Mouse (Mus musculus): Measurements from ENCODE around the gene Ntn1.

The Ntn1 gene

GRCm38 (mm10) chr11:68195693-68196176 lies 204.9 kb downstream of the Ntn1 start:
- no peak for DNase-seq (ENCODE audit: low spot score in 2 of 2)

DNA sequence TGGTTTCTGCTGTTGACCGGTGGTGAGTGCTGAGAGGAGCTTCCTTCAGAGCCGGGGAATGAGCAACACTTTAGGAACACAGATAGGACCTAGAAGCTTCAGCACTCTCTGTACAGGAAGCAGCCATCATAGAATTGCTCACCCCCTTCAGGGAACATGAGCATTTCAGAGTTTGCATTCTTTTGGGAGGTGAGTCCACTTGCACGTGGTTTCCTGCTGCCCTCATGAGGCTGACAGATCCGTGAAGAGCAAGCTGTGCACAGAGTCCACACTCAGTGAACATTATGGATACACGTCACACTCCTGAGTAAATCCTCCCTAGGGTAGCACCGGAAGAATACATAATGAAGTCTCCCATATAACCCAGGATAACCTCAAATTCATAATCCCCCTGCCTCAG lies 205.5 kb downstream of the Ntn1 start:
- DNase-seq (ENCODE audit: low spot score in 2 of 2) = no peak

GRCm38 (mm10) chr11:68190849-68191248 lies 209.8 kb downstream of the Ntn1 start:
- DNase-seq (ENCODE audit: low spot score in 2 of 2) = no peak

- no peak for DNase-seq (ENCODE audit: low spot score in 2 of 2)
Measured at GRCm38 (mm10) chr11:68188695-68189201, 211.9 kb downstream of the Ntn1 start.

DNA sequence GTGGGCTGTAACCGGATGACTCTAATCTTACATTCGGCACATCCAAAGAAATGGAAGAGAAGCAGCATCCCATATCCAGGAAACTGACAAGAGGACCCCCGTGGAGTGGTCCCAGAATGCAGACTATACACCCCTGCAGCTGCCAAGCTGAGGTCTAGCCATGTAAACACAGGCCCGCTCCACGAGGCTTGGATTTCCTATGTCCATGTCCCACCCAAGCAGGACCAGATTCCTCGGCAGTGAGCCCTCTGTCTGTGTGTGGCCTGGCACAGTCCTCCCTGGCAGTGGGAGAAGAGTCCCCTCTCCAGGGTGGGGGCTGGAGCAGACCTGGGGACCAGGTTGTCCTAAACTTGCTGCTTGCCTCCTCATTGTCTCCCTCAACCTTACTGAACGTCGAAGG lies 213.4 kb downstream of the Ntn1 start:
- DNase-seq (ENCODE audit: low spot score in 2 of 2) = no peak

GRCm38 (mm10) chr11:68185647-68186046 lies 215.0 kb downstream of the Ntn1 start:
- no peak for DNase-seq (ENCODE audit: low spot score in 2 of 2)

- no peak for DNase-seq (ENCODE audit: low spot score in 2 of 2)
Measured at GRCm38 (mm10) chr11:68177415-68177814, 223.2 kb downstream of the Ntn1 start.

GRCm38 (mm10) chr11:68176550-68176949 lies 224.1 kb downstream of the Ntn1 start:
- DNase-seq (ENCODE audit: low spot score in 2 of 2) = no peak

DNA sequence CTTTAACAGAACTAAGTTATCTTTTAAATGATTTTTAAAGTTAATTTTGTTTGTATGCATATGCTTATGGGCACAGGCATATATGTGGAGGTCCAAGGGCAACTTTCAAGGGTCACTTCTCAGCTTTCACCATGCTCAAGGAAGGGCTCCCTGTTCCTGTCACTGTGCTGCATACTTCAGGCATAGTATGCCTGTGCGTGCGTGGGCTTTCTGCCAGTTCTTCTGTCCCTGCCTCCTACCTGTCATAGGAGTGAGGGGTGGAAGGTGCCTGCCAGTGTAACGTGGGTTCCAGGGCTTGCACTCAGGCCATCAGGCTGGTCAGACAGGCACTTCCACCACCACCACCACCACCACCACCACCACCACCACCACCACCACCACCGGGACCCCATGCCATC lies 228.0 kb downstream of the Ntn1 start:
- no peak for DNase-seq (ENCODE audit: low spot score in 2 of 2)

GRCm38 (mm10) chr11:68171973-68172647 lies 228.5 kb downstream of the Ntn1 start:
- no peak for DNase-seq (ENCODE audit: low spot score in 2 of 2)

DNA sequence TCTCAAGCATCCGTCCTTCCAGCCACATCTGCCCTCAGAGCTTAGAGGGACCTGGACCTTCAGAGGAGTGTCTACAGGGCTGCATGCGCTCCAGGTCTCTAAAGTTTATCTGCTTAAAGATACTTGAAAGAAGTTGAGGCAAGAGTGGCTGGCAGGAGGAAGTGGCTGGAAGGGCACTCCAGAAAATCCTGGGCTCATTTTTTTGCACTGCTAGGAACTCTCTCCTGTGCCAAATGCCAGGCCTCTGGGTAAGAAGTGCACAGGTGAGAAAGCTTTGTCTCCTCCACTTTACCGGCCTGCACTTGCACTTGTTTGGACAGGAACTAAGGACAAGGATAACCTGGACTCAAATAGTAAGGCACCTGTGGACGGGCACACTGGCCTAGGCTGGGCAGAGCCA lies 232.2 kb downstream of the Ntn1 start:
- DNase-seq (ENCODE audit: low spot score in 2 of 2) = no peak

DNA sequence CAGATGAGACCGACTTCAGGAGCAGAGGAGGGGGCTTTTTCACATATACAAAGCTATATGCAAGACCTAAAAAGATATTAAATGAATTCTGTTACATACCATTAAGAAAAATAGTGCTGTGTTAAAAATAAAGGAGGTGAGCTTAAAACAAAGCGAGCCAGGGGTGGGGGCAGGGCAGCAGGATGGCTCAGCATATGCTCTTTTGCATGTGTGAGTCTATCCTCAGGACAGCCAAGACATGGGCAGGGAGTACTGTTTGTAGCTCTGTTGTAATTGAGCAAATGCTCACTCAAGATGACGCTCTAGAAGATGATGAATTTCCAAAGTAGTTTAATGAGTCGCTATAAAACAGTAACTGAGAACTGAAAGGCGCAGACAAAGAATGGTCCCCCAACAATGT lies 236.2 kb downstream of the Ntn1 start:
- DNase-seq (ENCODE audit: low spot score in 2 of 2) = no peak

DNA sequence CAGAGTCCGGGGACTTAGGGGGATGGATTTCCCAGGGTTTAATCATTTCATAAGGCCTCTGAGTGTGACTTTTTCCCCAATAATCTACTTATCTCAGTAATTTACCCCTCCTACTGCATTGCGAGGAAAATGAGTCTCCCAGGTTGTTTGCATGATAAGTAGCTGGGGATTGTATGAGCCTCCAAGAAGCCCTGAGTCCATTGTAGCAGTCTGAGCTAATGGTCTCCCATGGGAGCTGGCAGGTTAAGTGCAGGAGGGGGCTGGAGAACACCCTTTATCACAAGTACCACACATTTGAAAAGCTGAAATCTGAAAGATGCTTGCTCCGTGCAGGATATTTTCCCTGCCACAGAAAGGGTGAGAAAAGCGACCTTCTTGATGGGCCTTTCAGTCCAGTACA lies 240.8 kb downstream of the Ntn1 start:
- DNase-seq (ENCODE audit: low spot score in 2 of 2) = no peak
